8 mouse cellular contexts compared by ENCODE assay signal in genomic region chr7:6659605-6660004, GRCm38 (mm10). TPM values are rescaled to one million over a fixed set of nuclear protein-coding genes. Genes with fewer than 3 reads are reported as not detected.
DNase-seq lines count a peak whose midpoint lies in the region; ATAC-seq and TF ChIP-seq lines count a peak whose summit lies in the region.

No protein-coding gene starts in this region.

- no peaks in the 10 kb centered on the region for H3K79me2 ChIP-seq in CH12.LX (replicated peaks; ENCODE audit: control insufficient read depth, extremely low read depth, insufficient read depth, poor library complexity, severe bottlenecking)

- intact Hi-C loops in heart, postnatal 14 days (cut with DNase I): loop anchor here (1.0 to 2.0 kb wide), 2 partner anchors 259 to 278 kb away; no protein-coding TSS in a partner anchor

- ATAC-seq in intestine, postnatal 0 days: no peak
- ATAC-seq in intestine, embryonic 15.5 days: no peak

- H3K4me3 ChIP-seq in intestine, postnatal 0 days (ENCODE audit: low read depth, low read length): no peak overlapping the region
- no peak overlapping the region for H3K4me3 ChIP-seq in intestine, embryonic 15.5 days (replicated peaks)
- no peak overlapping the region for H3K4me3 ChIP-seq in CH12.LX (replicated peaks in 1 of 3; ENCODE audit: low read depth in 2 of 3, low read length in 2 of 3, poor library complexity in 1 of 3)

- no peak overlapping the region for H3K9ac ChIP-seq in intestine, postnatal 0 days (ENCODE audit: low read depth, low read length)
- no peak overlapping the region for H3K9ac ChIP-seq in intestine, embryonic 15.5 days
- no peak overlapping the region for H3K9ac ChIP-seq in CH12.LX (ENCODE audit: insufficient read depth, low read depth)

- no peak overlapping the region for H3K4me2 ChIP-seq in intestine, postnatal 0 days (replicated peaks; ENCODE audit: low read depth)
- H3K4me2 ChIP-seq in intestine, embryonic 15.5 days (replicated peaks): no peak overlapping the region
- H3K4me2 ChIP-seq in CH12.LX (ENCODE audit: insufficient read depth, low read depth, poor library complexity, severe bottlenecking): no peak overlapping the region

- H3K27me3 ChIP-seq in intestine, postnatal 0 days (replicated peaks; ENCODE audit: control insufficient read depth, insufficient read depth, low read length): no peaks in the 10 kb centered on the region
- no peaks in the 10 kb centered on the region for H3K27me3 ChIP-seq in intestine, embryonic 15.5 days (replicated peaks)
- H3K27me3 ChIP-seq in CH12.LX (replicated peaks): no peaks in the 10 kb centered on the region

- no peak overlapping the region for H3K27ac ChIP-seq in intestine, postnatal 0 days (ENCODE audit: low read depth, low read length)
- no peak overlapping the region for H3K27ac ChIP-seq in intestine, embryonic 15.5 days
- H3K27ac ChIP-seq in CH12.LX (ENCODE audit: insufficient read depth, low read depth): no peak overlapping the region

- in situ Hi-C loops in CH12.LX (cut with MboI; ENCODE audit: low pct_ligation_motif_present, low pct_unique_long_range_greater_than_20kb, low sequenced_read_pairs): loop anchor here (25.0 kb wide), 2 partner anchors 253 to 297 kb away; partner anchors contain the start of gene Zfp78

- no peak for TF ChIP-seq POLR2A in CH12.LX (IDR thresholded peaks at IDR 0.05; ENCODE audit: low read depth, low read length)

- peak; percentile 44 for TF ChIP-seq RAD21 in CH12.LX (IDR thresholded peaks at IDR 0.05; ENCODE audit: low read depth, low read length)

- no peaks in the 10 kb centered on the region for H3K4me1 ChIP-seq in intestine, postnatal 0 days (replicated peaks; ENCODE audit: control insufficient read depth, insufficient read depth, low read length)
- H3K4me1 ChIP-seq in intestine, embryonic 15.5 days (replicated peaks): no peaks in the 10 kb centered on the region
- H3K4me1 ChIP-seq in CH12.LX (ENCODE audit: control insufficient read depth in 1 of 2, insufficient read depth in 2 of 2): no peaks in the 10 kb centered on the region

- no peak for TF ChIP-seq EP300 in CH12.LX (IDR thresholded peaks at IDR 0.05; ENCODE audit: low read length)

- H3K36me3 ChIP-seq in intestine, postnatal 0 days (ENCODE audit: control insufficient read depth, insufficient read depth): no peaks in the 10 kb centered on the region
- no peaks in the 10 kb centered on the region for H3K36me3 ChIP-seq in intestine, embryonic 15.5 days
- no peaks in the 10 kb centered on the region for H3K36me3 ChIP-seq in CH12.LX (replicated peaks in 1 of 2; ENCODE audit: control insufficient read depth in 1 of 2, insufficient read depth in 1 of 2, low read length in 1 of 2)

- DNase-seq in CH12.LX (ENCODE audit: extremely low read depth): peak; percentile 0
- DNase-seq in NIH3T3 (ENCODE audit: low read depth): peak; percentile 58
- peak; percentile 15 to 56 for DNase-seq in heart, postnatal 14 days
- DNase-seq in mesoderm, embryonic 11.5 days (ENCODE audit: low read depth, low spot score): peak; percentile 48
- no peak for DNase-seq in gastrocnemius, postnatal 25 days
- DNase-seq in thymus, postnatal 0 days (ENCODE audit: low spot score): no peak

- 26% methylated on average over 2 of the region's 2 CpGs for WGBS in intestine, postnatal 0 days
- 24% methylated on average over 2 of the region's 2 CpGs for WGBS in intestine, embryonic 15.5 days

- dilution Hi-C loops in CH12.LX (cut with MboI; ENCODE audit: extremely low pct_ligation_motif_present, extremely low pct_unique_long_range_greater_than_20kb, low sequenced_read_pairs): no loop called here

- TF ChIP-seq CTCF in intestine, postnatal 0 days (IDR thresholded peaks at IDR 0.05; ENCODE audit: low read depth): peak; percentile 77
- TF ChIP-seq CTCF in CH12.LX (conservative IDR thresholded peaks at IDR 0.05 in 1 of 2, IDR thresholded peaks at IDR 0.05 in 1 of 2; ENCODE audit: low read depth in 2 of 2, low read length in 2 of 2): peak in 1 of 2 experiments; percentile 54; a peak in 2 of 4 replicates

- no peaks in the 10 kb centered on the region for H3K9me3 ChIP-seq in intestine, postnatal 0 days (ENCODE audit: control insufficient read depth)
- no peaks in the 10 kb centered on the region for H3K9me3 ChIP-seq in intestine, embryonic 15.5 days
- H3K9me3 ChIP-seq in CH12.LX (replicated peaks; ENCODE audit: low read length): peaks cover 54% of the 10 kb centered on the region

TF ChIP-seq in CH12.LX, 34 proteins besides CTCF, POLR2A, EP300 and RAD21:
- TF ChIP-seq SMC3 (IDR thresholded peaks at IDR 0.05; ENCODE audit: low read depth, low read length) (peak; percentile 16), HCFC1 (IDR thresholded peaks at IDR 0.05; ENCODE audit: low read depth, low read length) (no peak)
TF ChIP-seq in CH12.LX: peak in this region for 1.

RNA-seq across cellular contexts. Expression of gene Zim1, which starts 36.6 kb away (rescaled TPM):
- polyA plus RNA-seq in intestine, postnatal 0 days (2015; fragmentation: Nextera tagmentation; extraction: Ambion mirVana): 0.71 and 0.73 TPM in 2 replicates
- polyA plus RNA-seq in intestine, embryonic 15.5 days (2015; fragmentation: Nextera tagmentation; extraction: Ambion mirVana): 4.6 and 5.1 TPM in 2 replicates
- not detected in 2 replicates for total RNA-seq in CH12.LX (2012; rRNA removed)
- total RNA-seq in CH12.LX (2014; rRNA removed): not detected in 2 replicates
- not detected in 2 replicates for polyA plus RNA-seq in CH12.LX (2012; ENCODE audit: insufficient read length, low read depth)
- total RNA-seq in heart, postnatal 14 days (2021): 1 to 10 TPM; 4.9 to 5.8 TPM
- 10 to 100 TPM; 13.6 to 18.2 TPM for total RNA-seq in gastrocnemius, postnatal 25 days (2021)
- polyA plus RNA-seq in thymus, postnatal 0 days (2015; fragmentation: Nextera tagmentation; extraction: Ambion mirVana): 0.38 and 0.48 TPM in 2 replicates

Comparison
In these comparisons a context has a peak if more than half of its experiments do, and no peak if none do; other contexts are left out.
1. DNase-seq: peak in CH12.LX (single experiment), NIH3T3 (single experiment), heart, postnatal 14 days (2 of 2) and mesoderm, embryonic 11.5 days (single experiment); none in gastrocnemius, postnatal 25 days (single experiment) and thymus, postnatal 0 days (single experiment).